Mouse (Mus musculus): ENCODE measurements around the gene Gm9964. TPM values are rescaled to one million over a fixed set of nuclear protein-coding genes. Genes with fewer than 3 reads are reported as not detected.

The Gm9964 gene
- polyA plus RNA-seq, 1 experiment from 2014 or later, result 0.19 TPM

DNA sequence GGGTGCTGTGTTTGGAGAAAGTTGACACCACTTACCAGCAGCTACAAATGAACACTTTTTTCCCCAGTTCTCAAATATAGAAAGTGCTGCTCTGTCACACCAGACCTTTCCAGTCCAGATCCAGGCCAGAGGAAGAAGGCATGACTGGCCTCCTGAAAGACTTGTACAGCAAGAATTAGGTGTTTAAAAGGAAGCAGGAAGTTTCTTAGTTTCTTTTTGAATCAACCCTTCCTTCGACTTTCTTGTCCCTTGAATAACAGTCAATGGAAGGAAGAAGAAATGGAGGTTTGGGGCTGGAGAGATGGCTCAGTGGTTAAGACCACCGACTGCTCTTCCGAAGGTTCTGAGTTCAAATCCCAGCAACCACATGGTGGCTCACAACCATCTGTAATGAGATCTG is 3.7 kb downstream of the Gm9964 start:
- ATAC-seq (ENCODE audit: insufficient read depth, low FRiP score, low read depth), result no peak
- WGBS, result 91% methylated on average over 3 of the region's 3 CpGs
- H3K36me3 ChIP-seq, result no peaks in the 10 kb centered on the region
- H3K27me3 ChIP-seq (replicated peaks), result no peaks in the 10 kb centered on the region
- no peak overlapping the region for H3K4me3 ChIP-seq (replicated peaks)
- no peak overlapping the region for H3K9ac ChIP-seq
- H3K9me3 ChIP-seq, result no peaks in the 10 kb centered on the region
- H3K4me1 ChIP-seq, result no peaks in the 10 kb centered on the region
- H3K27ac ChIP-seq, result no peak overlapping the region
- H3K4me2 ChIP-seq, result no peak overlapping the region

DNA sequence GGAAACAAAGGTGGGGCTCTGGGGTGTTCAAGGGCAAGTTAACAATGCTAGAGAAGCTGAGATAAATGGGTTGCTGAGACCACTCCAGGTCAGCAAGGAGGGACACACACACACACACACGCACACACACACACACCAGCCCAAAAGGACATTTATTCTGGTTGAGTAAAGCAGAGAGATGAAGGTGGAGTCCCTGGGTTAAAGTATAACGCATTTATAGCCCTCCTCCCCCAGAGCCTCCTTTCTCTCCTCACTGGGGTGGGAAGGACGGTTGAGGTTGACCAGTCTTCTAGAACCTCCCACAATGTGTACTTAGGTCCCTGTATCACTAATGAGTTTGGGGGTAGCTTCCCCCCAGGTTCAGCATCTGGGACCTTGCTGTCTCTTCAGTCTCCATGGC is 4.6 kb downstream of the Gm9964 start:
- 76% methylated on average over 3 of the region's 3 CpGs for WGBS
- no peak overlapping the region for H3K9ac ChIP-seq
- no peak overlapping the region for H3K27ac ChIP-seq
- no peaks in the 10 kb centered on the region for H3K36me3 ChIP-seq
- no peak for ATAC-seq (ENCODE audit: insufficient read depth, low FRiP score, low read depth)
- no peak overlapping the region for H3K4me2 ChIP-seq
- no peaks in the 10 kb centered on the region for H3K9me3 ChIP-seq
- no peaks in the 10 kb centered on the region for H3K4me1 ChIP-seq
- no peak overlapping the region for H3K4me3 ChIP-seq (replicated peaks)
- H3K27me3 ChIP-seq (replicated peaks), result no peaks in the 10 kb centered on the region

DNA sequence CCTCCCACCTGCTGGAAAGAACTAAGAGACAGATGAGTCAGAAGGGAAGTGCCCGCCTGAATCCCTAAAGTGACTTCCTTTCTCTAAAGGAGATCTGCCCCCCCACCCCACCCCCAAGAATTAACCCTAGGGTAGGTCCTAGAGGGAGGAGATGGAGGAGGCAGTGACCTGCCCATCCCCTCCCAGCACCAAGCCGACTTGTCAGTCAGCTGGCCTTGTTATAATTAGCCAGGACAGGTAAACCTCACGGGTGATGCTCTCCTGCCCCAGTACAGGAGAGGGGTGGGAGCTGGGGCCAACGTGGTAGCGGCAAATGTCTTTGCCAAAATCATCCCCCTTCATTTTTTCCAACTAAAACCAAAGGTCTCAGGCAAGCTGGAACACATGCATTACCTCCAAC is 5.1 kb downstream of the Gm9964 start:
- H3K27me3 ChIP-seq (replicated peaks), result no peaks in the 10 kb centered on the region
- ATAC-seq (ENCODE audit: insufficient read depth, low FRiP score, low read depth), result no peak
- H3K4me3 ChIP-seq (replicated peaks), result no peak overlapping the region
- no peak overlapping the region for H3K4me2 ChIP-seq
- WGBS, result 57% methylated on average over 5 of the region's 5 CpGs
- H3K9me3 ChIP-seq, result no peaks in the 10 kb centered on the region
- H3K27ac ChIP-seq, result no peak overlapping the region
- no peaks in the 10 kb centered on the region for H3K4me1 ChIP-seq
- no peak overlapping the region for H3K9ac ChIP-seq
- H3K36me3 ChIP-seq, result no peaks in the 10 kb centered on the region

DNA sequence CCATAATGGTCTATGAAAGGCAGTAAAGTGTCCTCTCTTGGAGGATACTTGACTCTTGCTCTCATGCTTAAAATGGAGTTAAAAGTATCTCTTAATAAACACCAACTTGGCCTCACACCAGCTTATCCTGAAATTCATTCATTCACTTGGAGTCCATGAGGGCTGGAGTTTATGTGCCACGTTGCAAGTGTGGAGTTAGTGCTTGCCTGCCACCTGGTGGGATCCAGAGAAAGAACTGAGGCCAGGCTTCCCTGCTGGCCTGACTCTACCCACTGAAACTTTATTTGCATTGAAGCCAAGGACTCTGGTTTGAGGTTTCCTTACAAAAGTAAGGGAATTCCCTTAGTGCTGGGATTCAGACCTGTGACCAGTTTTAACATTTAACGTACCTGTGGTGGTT is 6.2 kb downstream of the Gm9964 start:
- peaks cover 3% of the 10 kb centered on the region; the same call in 1 of the 2 replicates for H3K4me1 ChIP-seq
- H3K27me3 ChIP-seq (replicated peaks), result no peaks in the 10 kb centered on the region
- H3K4me3 ChIP-seq (replicated peaks), result no peak overlapping the region
- WGBS, result 47% methylated on average over 2 of the region's 2 CpGs
- no peak overlapping the region for H3K27ac ChIP-seq
- H3K9ac ChIP-seq, result no peak overlapping the region
- no peaks in the 10 kb centered on the region for H3K9me3 ChIP-seq
- H3K4me2 ChIP-seq, result no peak overlapping the region
- ATAC-seq (ENCODE audit: insufficient read depth, low FRiP score, low read depth), result no peak
- H3K36me3 ChIP-seq, result no peaks in the 10 kb centered on the region

DNA sequence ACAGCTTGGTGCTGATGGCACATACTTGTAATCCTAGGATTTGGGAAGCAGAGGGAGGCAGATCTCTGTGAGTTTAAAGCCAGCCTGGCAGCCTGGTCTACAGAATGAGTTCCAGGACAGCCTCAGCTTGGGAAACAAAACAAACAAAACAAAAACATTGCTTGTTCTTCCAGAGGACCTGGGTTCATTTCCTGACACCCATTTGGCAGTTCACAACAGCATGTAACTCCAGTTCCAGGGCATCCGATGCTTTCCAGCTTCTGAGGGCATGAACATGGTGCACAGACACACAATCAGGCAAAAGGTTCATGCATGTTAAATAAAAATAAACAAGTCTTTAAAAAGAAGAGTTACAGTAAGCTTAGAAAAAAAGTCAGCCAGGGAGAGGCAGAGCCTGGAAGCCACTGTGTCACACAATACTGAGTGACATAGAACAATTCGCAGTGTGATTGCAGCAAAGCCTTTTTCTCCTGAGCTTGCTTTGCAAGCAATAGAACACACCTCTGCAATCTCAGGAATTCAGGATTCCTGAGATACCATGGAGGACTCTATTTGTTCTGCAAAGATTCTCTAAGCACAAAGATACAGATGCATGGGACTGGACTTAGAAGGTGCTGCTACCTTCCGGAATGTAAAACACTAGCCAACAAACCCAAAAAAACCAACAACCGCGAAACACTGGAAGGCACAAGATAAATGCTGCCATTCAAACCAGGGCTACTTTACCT is 7.6 kb downstream of the Gm9964 start:
- H3K9me3 ChIP-seq, result no peaks in the 10 kb centered on the region
- no peak overlapping the region for H3K4me2 ChIP-seq
- no peaks in the 10 kb centered on the region for H3K36me3 ChIP-seq
- H3K4me3 ChIP-seq (replicated peaks), result no peak overlapping the region
- ATAC-seq (ENCODE audit: insufficient read depth, low FRiP score, low read depth), result no peak
- 70% methylated on average over 5 of the region's 5 CpGs for WGBS
- peaks cover 3% of the 10 kb centered on the region; the same call in 1 of the 2 replicates for H3K4me1 ChIP-seq
- H3K27ac ChIP-seq, result no peak overlapping the region
- H3K9ac ChIP-seq, result no peak overlapping the region
- no peaks in the 10 kb centered on the region for H3K27me3 ChIP-seq (replicated peaks)

DNA sequence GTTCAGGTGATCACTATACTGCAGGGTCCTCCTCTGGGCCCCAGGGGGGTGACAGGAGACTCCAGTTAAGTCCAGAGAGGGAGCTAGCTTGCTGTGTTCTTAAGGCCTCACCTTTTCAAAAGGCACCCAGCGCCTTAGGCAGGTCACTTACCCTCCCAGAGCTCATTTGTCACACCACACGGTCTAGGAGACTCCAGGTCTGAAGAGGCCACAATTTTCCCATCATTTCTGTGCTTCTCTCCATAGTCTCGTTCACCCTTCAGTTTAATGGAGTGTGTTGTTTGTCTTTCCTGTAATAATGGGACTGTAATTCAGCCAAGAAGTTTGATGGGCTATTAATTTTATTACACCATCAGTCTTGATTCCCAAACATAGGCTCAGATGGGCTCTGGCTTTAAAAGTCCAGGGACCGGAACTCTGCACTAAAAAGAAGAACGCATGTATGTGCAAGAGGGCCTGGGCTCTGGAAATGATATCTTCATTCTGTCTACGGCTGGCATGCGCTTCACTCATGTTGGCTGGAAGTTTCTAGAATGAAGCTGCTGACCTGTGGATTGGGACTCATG is 8.3 kb downstream of the Gm9964 start:
- ATAC-seq (ENCODE audit: insufficient read depth, low FRiP score, low read depth), result no peak

DNA sequence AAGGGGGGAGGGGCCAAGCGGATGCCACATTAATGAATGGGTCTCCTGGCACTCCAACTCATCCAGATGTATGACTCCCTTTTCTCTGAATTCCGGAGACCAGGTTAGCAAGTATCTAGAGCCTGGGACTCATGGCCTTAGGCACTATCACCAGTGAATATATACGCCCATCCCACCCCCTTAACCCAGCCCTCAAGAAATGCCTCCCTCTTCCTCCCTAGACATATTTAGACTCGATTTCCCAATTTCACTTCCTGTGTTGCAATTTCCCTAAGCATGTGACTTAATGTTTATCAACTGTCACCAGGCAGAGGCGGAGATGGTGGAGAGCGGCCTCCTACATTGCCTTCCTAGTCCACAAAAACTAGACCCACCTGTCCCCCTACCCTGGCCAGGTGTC is 9.3 kb downstream of the Gm9964 start:
- no peak for ATAC-seq (ENCODE audit: insufficient read depth, low FRiP score, low read depth)
- Histone ChIP-seq H3K27ac (no peak overlapping the region), H3K4me1 (peaks cover 3% of the 10 kb centered on the region; the same call in 1 of the 2 replicates), H3K9ac (no peak overlapping the region), H3K36me3 (no peaks in the 10 kb centered on the region), H3K9me3 (no peaks in the 10 kb centered on the region), H3K4me3 (replicated peaks) (no peak overlapping the region), H3K27me3 (replicated peaks) (no peaks in the 10 kb centered on the region), H3K4me2 (no peak overlapping the region)
- WGBS, result 57% methylated on average over 6 of the region's 6 CpGs

More for the DNA sequence above, 8.3 kb downstream of the Gm9964 start:
- WGBS, result 44% methylated on average over 7 of the region's 7 CpGs
- H3K9me3 ChIP-seq, result no peaks in the 10 kb centered on the region
- H3K4me2 ChIP-seq, result no peak overlapping the region
- no peak overlapping the region for H3K4me3 ChIP-seq (replicated peaks)
- H3K27ac ChIP-seq, result no peak overlapping the region
- H3K36me3 ChIP-seq, result no peaks in the 10 kb centered on the region
- no peak overlapping the region for H3K9ac ChIP-seq
- H3K27me3 ChIP-seq (replicated peaks), result no peaks in the 10 kb centered on the region
- peaks cover 3% of the 10 kb centered on the region; the same call in 1 of the 2 replicates for H3K4me1 ChIP-seq

DNA sequence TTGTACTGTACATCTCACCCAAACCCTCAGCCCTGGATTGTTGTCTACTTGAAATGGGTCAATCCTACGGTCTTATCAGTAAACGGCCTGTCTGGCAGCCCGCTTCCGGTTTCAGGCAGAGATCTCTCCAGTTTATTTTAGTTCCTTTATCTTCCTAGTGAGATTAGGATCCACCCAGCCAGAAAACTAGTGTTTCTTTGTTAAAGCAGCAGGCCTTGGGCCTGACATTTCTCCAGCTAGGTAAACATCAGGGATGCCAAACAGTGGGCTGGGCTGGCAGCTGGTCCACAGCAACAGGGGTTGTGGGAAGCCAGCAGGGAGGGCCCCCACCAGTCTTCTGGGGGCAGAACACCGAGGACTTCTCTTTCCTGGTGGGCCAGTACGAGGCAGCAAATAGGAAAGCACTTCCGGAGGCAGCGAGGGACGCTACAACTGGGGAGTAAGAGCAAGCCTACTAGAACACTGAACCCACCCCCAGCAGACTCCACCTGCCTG is 10.4 kb downstream of the Gm9964 start:
- Histone ChIP-seq H3K27ac (no peak overlapping the region), H3K4me3 (replicated peaks) (no peak overlapping the region), H3K27me3 (replicated peaks) (no peaks in the 10 kb centered on the region), H3K9me3 (no peaks in the 10 kb centered on the region), H3K4me2 (peak overlapping the region; percentile 8; the same call in 1 of the 2 replicates), H3K9ac (no peak overlapping the region), H3K4me1 (peaks cover 3% of the 10 kb centered on the region; the same call in 1 of the 2 replicates), H3K36me3 (no peaks in the 10 kb centered on the region)
- ATAC-seq (ENCODE audit: insufficient read depth, low FRiP score, low read depth), result no peak
- 51% methylated on average over 9 of the region's 9 CpGs for WGBS

GRCm38 (mm10) chr11:79283350-79284030 is 13.2 kb downstream of the Gm9964 start:
- Histone ChIP-seq H3K9ac (no peak overlapping the region), H3K9me3 (no peaks in the 10 kb centered on the region), H3K36me3 (no peaks in the 10 kb centered on the region), H3K27me3 (replicated peaks) (no peaks in the 10 kb centered on the region), H3K27ac (no peak overlapping the region), H3K4me3 (replicated peaks) (no peak overlapping the region), H3K4me1 (peaks cover 10% of the 10 kb centered on the region), H3K4me2 (no peak overlapping the region)
- WGBS, result 94% methylated on average over 4 of the region's 4 CpGs
- ATAC-seq (ENCODE audit: insufficient read depth, low FRiP score, low read depth), result no peak

DNA sequence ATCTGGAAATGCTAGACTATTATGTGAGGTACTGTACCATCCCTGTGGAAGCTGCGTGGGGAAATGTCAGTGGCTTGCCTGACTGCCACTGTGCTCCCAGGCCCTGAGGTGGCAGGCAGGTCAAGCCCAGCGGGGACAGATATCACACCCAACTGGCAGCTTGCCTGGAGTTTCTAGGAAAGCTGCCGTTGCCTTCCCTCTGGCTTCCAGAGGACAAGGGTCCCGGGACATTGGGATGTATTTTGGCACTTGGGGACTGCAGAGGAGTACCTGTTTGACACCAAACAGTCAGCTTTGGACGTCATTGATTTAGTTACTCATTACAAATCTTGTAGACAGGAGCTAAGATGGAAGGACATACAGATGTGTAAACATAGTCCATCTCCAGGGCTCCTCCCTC is 15.3 kb downstream of the Gm9964 start:
- WGBS, result 33% methylated on average over 5 of the region's 5 CpGs
- no peak overlapping the region for H3K27ac ChIP-seq
- no peak for ATAC-seq (ENCODE audit: insufficient read depth, low FRiP score, low read depth)

GRCm38 (mm10) chr11:79279732-79280405 is 16.8 kb downstream of the Gm9964 start:
- H3K4me2 ChIP-seq, result no peak overlapping the region
- H3K36me3 ChIP-seq, result no peaks in the 10 kb centered on the region
- no peak overlapping the region for H3K9ac ChIP-seq
- WGBS, result 23% methylated on average over 2 of the region's 2 CpGs
- peaks cover 7% of the 10 kb centered on the region for H3K4me1 ChIP-seq
- H3K9me3 ChIP-seq, result no peaks in the 10 kb centered on the region
- H3K4me3 ChIP-seq (replicated peaks), result no peak overlapping the region
- peak overlapping the region; percentile 76 for H3K27ac ChIP-seq
- no peak for ATAC-seq (ENCODE audit: insufficient read depth, low FRiP score, low read depth)
- no peaks in the 10 kb centered on the region for H3K27me3 ChIP-seq (replicated peaks)

More for the DNA sequence above, 15.3 kb downstream of the Gm9964 start:
- Histone ChIP-seq H3K36me3 (no peaks in the 10 kb centered on the region), H3K4me3 (replicated peaks) (no peak overlapping the region), H3K27me3 (replicated peaks) (no peaks in the 10 kb centered on the region), H3K9me3 (no peaks in the 10 kb centered on the region), H3K4me1 (peaks cover 9% of the 10 kb centered on the region), H3K9ac (no peak overlapping the region), H3K4me2 (no peak overlapping the region)

Data from stomach, embryonic 15.5 days (tissue).